Mouse (Mus musculus) heart, embryonic 14.5 days (tissue): Measurements from ENCODE around the gene Mgrn1. TPM values are rescaled to one million over a fixed set of nuclear protein-coding genes. Genes with fewer than 3 reads are reported as not detected.
A peak's percentile ranks its signal among the peaks of the same experiment; 100 is the strongest.

Experiments
- ATAC-seq: fragments of 200-750 bp; cut with Nextera tagmentation; 2 replicates; pipeline ENCODE4 v1.8.0; 2017; ENCODE audit warnings: low read depth, moderate TSS enrichment; ENCODE audit not compliant: insufficient number of reproducible peaks, insufficient read depth, low FRiP score
- H3K27ac ChIP-seq, 2 experiments: fragments of 200-500 bp in 1 of 2; fragments of 300-500 bp in 1 of 2; sonication (generic) in 1 of 2; replicated peaks in 1 of 2; 2 replicates each; pipeline ENCODE4 v1.5.1; 2012 to 2014; ENCODE audit warnings: low read depth in 2 of 2, low read length in 2 of 2, control low read depth in 1 of 2, mild to moderate bottlenecking in 1 of 2, mixed read lengths in 1 of 2; ENCODE audit not compliant: control insufficient read depth in 1 of 2, insufficient read depth in 1 of 2
- H3K27me3 ChIP-seq: fragments of 300-500 bp; sonication (generic); 2 replicates; pipeline ENCODE4 v1.6.1; 2014; ENCODE audit warnings: mild to moderate bottlenecking, low read length, control low read depth; ENCODE audit not compliant: control insufficient read depth, insufficient read depth
- H3K36me3 ChIP-seq: fragments of 300-500 bp; sonication (generic); 2 replicates; pipeline ENCODE4 v1.6.1; 2014; ENCODE audit warnings: mild to moderate bottlenecking, control low read depth, low read length, mixed read lengths; ENCODE audit not compliant: control insufficient read depth, insufficient read depth
- H3K4me1 ChIP-seq, 2 experiments: fragments of 200-500 bp in 1 of 2; fragments of 300-500 bp in 1 of 2; sonication (generic) in 1 of 2; 2 replicates each; pipeline ENCODE4 v1.6.1; 2012 to 2014; ENCODE audit warnings: low read length in 2 of 2, control low read depth in 1 of 2, mixed read lengths in 1 of 2; ENCODE audit not compliant: control insufficient read depth in 2 of 2, insufficient read depth in 2 of 2
- H3K4me2 ChIP-seq: fragments of 300-500 bp; sonication (generic); 2 replicates; pipeline ENCODE4 v1.6.1; 2014; ENCODE audit warnings: mild to moderate bottlenecking, low read length
- H3K4me3 ChIP-seq, 2 experiments: fragments of 200-500 bp in 1 of 2; fragments of 300-500 bp in 1 of 2; sonication (generic) in 1 of 2; 2 replicates each; pipeline ENCODE4 v1.5.1; 2012 to 2014; ENCODE audit warnings: low read length in 2 of 2, mild to moderate bottlenecking in 2 of 2, control low read depth in 1 of 2, low read depth in 1 of 2, moderate library complexity in 1 of 2; ENCODE audit not compliant: control insufficient read depth in 1 of 2, insufficient read depth in 1 of 2
- H3K9ac ChIP-seq: fragments of 300-500 bp; sonication (generic); 2 replicates; pipeline ENCODE4 v1.6.1; 2014; ENCODE audit warnings: mild to moderate bottlenecking, low read length
- H3K9me3 ChIP-seq: fragments of 300-500 bp; sonication (generic); 2 replicates; pipeline ENCODE4 v1.6.1; 2016; ENCODE audit warnings: low read length, control low read depth; ENCODE audit not compliant: control insufficient read depth
- WGBS: fragments of 180-500 bp; shearing (Covaris S2); extraction: QIAGEN DNeasy Blood & Tissue Kit; methylation state at CpG from one replicate; pipeline ENCODE4 v1.1.7; 2014; 5-methylcytosine and 5-hydroxymethylcytosine counted together
- polyA plus RNA-seq: library from polyadenylated mRNA; unstranded; fragments of >200 nt; fragmentation: Nextera tagmentation; extraction: Ambion mirVana; gene quantifications from 2 replicates; pipeline ENCODE4 v1.2.1, GENCODE M21; 2014

Mgrn1 gene
- polyA plus RNA-seq, 1 experiment from 2014 or later: 115 TPM

- 0 out of 2 replicates have a peak, but pooled peaks cover 2% of the 10 kb centered on the region for H3K36me3 ChIP-seq
- no peak for ATAC-seq
- WGBS: 84% methylated on average over 6 of the region's 6 CpGs
Measured at GRCm38 (mm10) chr16:4892171-4892570, 6.1 kb downstream of the Mgrn1 start.

DNA sequence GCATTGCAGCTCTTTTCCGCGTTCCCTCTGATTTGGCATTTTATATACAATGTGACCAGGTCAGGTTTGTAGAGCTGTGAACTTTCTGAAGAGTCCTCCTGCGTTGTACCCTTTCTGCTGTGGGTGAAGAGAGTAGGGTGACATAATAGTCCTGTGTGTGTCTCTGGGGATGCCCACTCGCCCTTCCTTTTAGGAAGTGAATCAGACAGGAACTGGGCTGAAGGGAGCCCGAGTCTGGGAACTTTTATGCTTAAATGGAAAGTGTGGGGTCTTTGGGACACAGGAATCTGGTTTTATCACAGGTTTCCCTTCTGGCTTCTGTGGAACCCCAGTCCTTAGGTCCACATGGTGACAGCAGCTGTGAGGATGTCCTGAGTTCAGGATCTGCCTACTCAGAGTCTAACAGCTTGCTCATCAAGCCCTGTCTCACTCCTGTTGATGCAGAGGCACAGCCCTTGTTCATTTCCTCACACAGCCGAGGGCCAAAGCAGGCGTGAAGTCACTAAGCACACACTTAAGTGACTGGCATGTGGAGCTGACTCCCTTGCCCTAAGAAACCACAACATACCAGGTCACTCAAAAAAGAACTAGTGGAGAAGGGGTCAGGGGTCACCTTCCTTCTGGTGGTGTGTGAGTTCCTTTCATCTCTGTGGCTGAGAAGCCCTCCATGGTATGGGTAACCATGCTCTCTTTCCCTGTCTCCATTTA, 8.3 kb downstream of the Mgrn1 start:
- Histone ChIP-seq H3K4me3 (no peak overlapping the region), H3K9me3 (no peaks in the 10 kb centered on the region), H3K4me1 (peaks cover 28 to 45% of the 10 kb centered on the region in 2 experiments), H3K27ac (peak overlapping the region; percentile 12 to 35; a peak in 2 of 4 replicates), H3K27me3 (no peaks in the 10 kb centered on the region), H3K9ac (no peak overlapping the region), H3K4me2 (no peak overlapping the region), H3K36me3 (0 out of 2 replicates have a peak, but pooled peaks cover 2% of the 10 kb centered on the region)
- ATAC-seq: no peak
- 60% methylated on average over 7 of the region's 7 CpGs for WGBS

More at GRCm38 (mm10) chr16:4892171-4892570, 6.1 kb downstream of the Mgrn1 start:
- no peaks in the 10 kb centered on the region for H3K27me3 ChIP-seq
- H3K9me3 ChIP-seq: no peaks in the 10 kb centered on the region
- H3K4me3 ChIP-seq: no peak overlapping the region
- no peak overlapping the region for H3K27ac ChIP-seq
- no peak overlapping the region for H3K4me2 ChIP-seq
- peaks cover 27 to 57% of the 10 kb centered on the region in 2 experiments for H3K4me1 ChIP-seq
- no peak overlapping the region for H3K9ac ChIP-seq

GRCm38 (mm10) chr16:4896249-4897027, 10.4 kb downstream of the Mgrn1 start:
- H3K4me1 ChIP-seq: peaks cover 19 to 27% of the 10 kb centered on the region in 2 experiments
- peak overlapping the region; percentile 61 to 71 for H3K27ac ChIP-seq
- peak overlapping the region; percentile 16; the same call in 1 of the 2 replicates for H3K9ac ChIP-seq
- H3K27me3 ChIP-seq: no peaks in the 10 kb centered on the region
- 0 out of 2 replicates have a peak, but pooled peaks cover 2% of the 10 kb centered on the region for H3K36me3 ChIP-seq
- ATAC-seq: peak; percentile 51
- 17% methylated on average over 5 of the region's 5 CpGs for WGBS
- no peak overlapping the region for H3K4me3 ChIP-seq
- peak overlapping the region; percentile 29; the same call in 1 of the 2 replicates for H3K4me2 ChIP-seq
- H3K9me3 ChIP-seq: no peaks in the 10 kb centered on the region

DNA sequence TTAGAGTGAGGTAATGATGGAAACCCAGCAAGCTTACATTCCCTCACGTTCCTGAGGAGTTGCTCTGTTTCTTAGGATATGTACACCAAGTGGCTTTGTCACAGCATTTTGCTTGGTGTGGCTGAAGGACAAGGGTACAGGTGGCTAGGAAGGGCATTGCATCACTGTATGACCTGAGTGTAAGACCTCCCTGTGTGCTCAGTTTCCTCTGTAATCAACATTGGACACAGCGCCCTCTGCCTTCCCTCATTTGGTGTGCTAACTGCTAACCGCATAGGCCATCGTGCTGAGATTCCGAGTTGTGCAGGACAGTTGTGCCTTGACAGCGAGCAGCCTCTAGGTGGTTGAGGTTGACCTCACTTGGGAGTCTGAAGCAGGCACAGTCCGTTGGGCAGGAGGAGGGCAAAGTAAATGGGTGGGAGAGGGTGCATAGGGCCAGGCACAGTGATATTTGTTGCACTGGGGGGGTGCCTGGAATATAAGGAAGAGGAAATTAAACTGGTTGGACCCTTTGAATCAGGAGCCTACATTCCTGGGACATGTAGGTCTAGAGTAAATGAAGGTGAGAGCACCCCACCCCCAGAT, 11.2 kb downstream of the Mgrn1 start:
- H3K36me3 ChIP-seq: peaks cover 2% of the 10 kb centered on the region; the same call in 1 of the 2 replicates
- H3K9me3 ChIP-seq: no peaks in the 10 kb centered on the region
- ATAC-seq: peak; percentile 18; the same call in 1 of the 2 replicates
- no peak overlapping the region for H3K9ac ChIP-seq
- H3K4me3 ChIP-seq: no peak overlapping the region
- H3K4me1 ChIP-seq: peaks cover 19 to 23% of the 10 kb centered on the region in 2 experiments
- H3K27ac ChIP-seq: peak overlapping the region; percentile 61 to 71
- no peak overlapping the region for H3K4me2 ChIP-seq
- 56% methylated on average over 7 of the region's 7 CpGs for WGBS
- H3K27me3 ChIP-seq: no peaks in the 10 kb centered on the region

GRCm38 (mm10) chr16:4898881-4899280, 12.8 kb downstream of the Mgrn1 start:
- no peaks in the 10 kb centered on the region; the same call in 1 of the 2 replicates for H3K36me3 ChIP-seq
- no peaks in the 10 kb centered on the region for H3K9me3 ChIP-seq
- ATAC-seq: no peak
- WGBS: 91% methylated on average over 6 of the region's 6 CpGs
- H3K9ac ChIP-seq: no peak overlapping the region
- H3K4me1 ChIP-seq: peaks cover 21 to 31% of the 10 kb centered on the region in 2 experiments
- H3K27ac ChIP-seq: no peak overlapping the region
- no peak overlapping the region for H3K4me3 ChIP-seq
- H3K27me3 ChIP-seq: no peaks in the 10 kb centered on the region
- H3K4me2 ChIP-seq: no peak overlapping the region

DNA sequence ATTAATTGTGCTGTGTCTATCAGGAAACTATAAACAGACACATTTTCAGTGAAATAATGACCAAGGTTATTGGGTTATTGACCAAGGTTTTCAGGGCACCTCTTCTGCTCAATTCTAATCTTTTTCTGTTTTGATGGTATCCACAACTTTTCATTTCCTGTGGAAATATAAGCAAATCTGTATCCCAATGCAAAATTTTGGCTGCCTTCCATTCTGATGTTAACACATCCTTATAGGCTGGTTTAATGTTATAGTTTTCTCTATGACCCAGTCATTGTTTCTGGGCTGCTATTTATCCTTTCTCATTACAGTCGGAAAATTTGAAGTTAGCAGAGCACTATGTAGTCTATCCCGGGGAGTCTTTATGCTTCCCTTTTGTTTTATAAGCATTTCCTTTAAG, 13.7 kb downstream of the Mgrn1 start:
- Histone ChIP-seq H3K4me2 (no peak overlapping the region), H3K4me1 (peaks cover 19 to 33% of the 10 kb centered on the region in 2 experiments), H3K4me3 (no peak overlapping the region), H3K36me3 (no peaks in the 10 kb centered on the region; the same call in 1 of the 2 replicates), H3K27me3 (no peaks in the 10 kb centered on the region), H3K27ac (peak overlapping the region in 1 of 2 experiments; percentile 25; a peak in 1 of 4 replicates), H3K9me3 (no peaks in the 10 kb centered on the region), H3K9ac (no peak overlapping the region)
- WGBS: 48% methylated on average over 2 of the region's 2 CpGs
- no peak for ATAC-seq

- H3K9ac ChIP-seq: no peak overlapping the region
- no peaks in the 10 kb centered on the region; the same call in 1 of the 2 replicates for H3K36me3 ChIP-seq
- H3K27me3 ChIP-seq: no peaks in the 10 kb centered on the region
- no peak overlapping the region for H3K27ac ChIP-seq
- peaks cover 15 to 35% of the 10 kb centered on the region in 2 experiments for H3K4me1 ChIP-seq
- H3K4me2 ChIP-seq: no peak overlapping the region
- no peak for ATAC-seq
- 60% methylated on average over 7 of the region's 7 CpGs for WGBS
- H3K9me3 ChIP-seq: no peaks in the 10 kb centered on the region
- H3K4me3 ChIP-seq: no peak overlapping the region
Measured at GRCm38 (mm10) chr16:4901167-4901566, 15.1 kb downstream of the Mgrn1 start.
